Comparison of ENCODE assay signal across 19 mouse cellular contexts in genomic region chr12:70686337-70686736, GRCm38 (mm10).
DNase-seq lines count a peak whose midpoint lies in the region; ATAC-seq and TF ChIP-seq lines count a peak whose summit lies in the region.
"Had no signal": no experiment of that assay in that cellular context is flagged by ENCODE, and none has a peak within 500 bp of the region (broad histone marks: within the 10 kb centered on the region; RNA-seq: fewer than 3 reads in every experiment).

No protein-coding gene starts in this region.

- no peak for ATAC-seq in limb, embryonic 13.5 days (ENCODE audit: low FRiP score, low read depth)
- no peak for ATAC-seq in stomach, postnatal 0 days (ENCODE audit: low FRiP score, low TSS enrichment)
- ATAC-seq: forebrain, embryonic 15.5 days; midbrain, embryonic 13.5 days had no signal

- no peak overlapping the region for H3K4me3 ChIP-seq in limb, embryonic 13.5 days
- no peak overlapping the region for H3K4me3 ChIP-seq in stomach, postnatal 0 days (ENCODE audit: low read depth, low read length)
- H3K4me3 ChIP-seq: embryonic facial prominence, embryonic 12.5 days; forebrain, embryonic 15.5 days; heart, embryonic 10.5 days; hindbrain, embryonic 12.5 days; limb, embryonic 12.5 days; liver, embryonic 13.5 days; midbrain, embryonic 13.5 days; neural tube, embryonic 13.5 days had no signal

- H3K27me3 ChIP-seq in limb, embryonic 13.5 days, result no peaks in the 10 kb centered on the region
- H3K27me3 ChIP-seq in stomach, postnatal 0 days (ENCODE audit: control insufficient read depth, insufficient read depth, low read length), result no peaks in the 10 kb centered on the region
- H3K27me3 ChIP-seq: embryonic facial prominence, embryonic 12.5 days; forebrain, embryonic 15.5 days; hindbrain, embryonic 12.5 days; limb, embryonic 12.5 days; liver, embryonic 13.5 days; midbrain, embryonic 13.5 days; neural tube, embryonic 13.5 days had no signal

- H3K9ac ChIP-seq in limb, embryonic 13.5 days, result no peak overlapping the region
- no peak overlapping the region for H3K9ac ChIP-seq in stomach, postnatal 0 days (ENCODE audit: low read length)
- H3K9ac ChIP-seq: embryonic facial prominence, embryonic 12.5 days; forebrain, embryonic 15.5 days; hindbrain, embryonic 12.5 days; limb, embryonic 12.5 days; liver, embryonic 13.5 days; midbrain, embryonic 13.5 days; neural tube, embryonic 13.5 days had no signal

- peak; percentile 12 for DNase-seq in layer of hippocampus, adult 9-11 months
- DNase-seq in layer of hippocampus, adult 8-10 months (ENCODE audit: low spot score in 2 of 2), result no peak
- DNase-seq in lung, postnatal 14 days, result peak; percentile 33
- no peak for DNase-seq in stomach, postnatal 0 days (ENCODE audit: low spot score)
- DNase-seq in neural tube, embryonic 10.5 days (ENCODE audit: extremely low spot score, low spot score), result no peak
- no peak for DNase-seq in right cerebral cortex, postnatal 4 days
- DNase-seq: B cell, adult 2 months; kidney, adult 18-20 months; liver, embryonic 13.5 days; right cerebral cortex, postnatal 14 days; thymus, postnatal 36 days had no signal

- 95% methylated on average over 10 of the region's 10 CpGs for WGBS in limb, embryonic 13.5 days
- WGBS in stomach, postnatal 0 days, result 84% methylated on average over 10 of the region's 10 CpGs

- no peak for TF ChIP-seq CTCF in stomach, postnatal 0 days (IDR thresholded peaks at IDR 0.05; ENCODE audit: low read depth)

- no peak for TF ChIP-seq EP300 in stomach, postnatal 0 days (optimal IDR thresholded peaks at IDR 0.05)

- 0 out of 2 replicates have a peak overlapping the region, but pooled peaks have one; percentile 3 for H3K27ac ChIP-seq in limb, embryonic 13.5 days
- H3K27ac ChIP-seq in stomach, postnatal 0 days (replicated peaks), result peak overlapping the region; percentile 58
- H3K27ac ChIP-seq: embryonic facial prominence, embryonic 12.5 days; forebrain, embryonic 15.5 days; hindbrain, embryonic 12.5 days; limb, embryonic 12.5 days; liver, embryonic 13.5 days; midbrain, embryonic 13.5 days; neural tube, embryonic 13.5 days had no signal

- no peaks in the 10 kb centered on the region for H3K36me3 ChIP-seq in limb, embryonic 13.5 days
- no peaks in the 10 kb centered on the region for H3K36me3 ChIP-seq in stomach, postnatal 0 days (ENCODE audit: control insufficient read depth, insufficient read depth, low read length)
- H3K36me3 ChIP-seq: embryonic facial prominence, embryonic 12.5 days; forebrain, embryonic 15.5 days; heart, embryonic 10.5 days; hindbrain, embryonic 12.5 days; limb, embryonic 12.5 days; liver, embryonic 13.5 days; midbrain, embryonic 13.5 days; neural tube, embryonic 13.5 days had no signal

- H3K4me1 ChIP-seq in limb, embryonic 13.5 days, result peaks cover 36% of the 10 kb centered on the region
- peaks cover 3% of the 10 kb centered on the region; the same call in 1 of the 2 replicates for H3K4me1 ChIP-seq in stomach, postnatal 0 days (replicated peaks; ENCODE audit: control insufficient read depth, insufficient read depth)
- H3K4me1 ChIP-seq: forebrain, embryonic 15.5 days; liver, embryonic 13.5 days had no signal

- H3K4me2 ChIP-seq in limb, embryonic 13.5 days (replicated peaks), result no peak overlapping the region
- no peak overlapping the region for H3K4me2 ChIP-seq in stomach, postnatal 0 days (replicated peaks; ENCODE audit: low read depth)
- H3K4me2 ChIP-seq: embryonic facial prominence, embryonic 12.5 days; forebrain, embryonic 15.5 days; hindbrain, embryonic 12.5 days; limb, embryonic 12.5 days; liver, embryonic 13.5 days; midbrain, embryonic 13.5 days; neural tube, embryonic 13.5 days had no signal

- no peaks in the 10 kb centered on the region for H3K9me3 ChIP-seq in limb, embryonic 13.5 days
- no peaks in the 10 kb centered on the region for H3K9me3 ChIP-seq in stomach, postnatal 0 days (ENCODE audit: control insufficient read depth, low read length)
- H3K9me3 ChIP-seq: embryonic facial prominence, embryonic 12.5 days; forebrain, embryonic 15.5 days; heart, embryonic 10.5 days; hindbrain, embryonic 12.5 days; limb, embryonic 12.5 days; liver, embryonic 13.5 days; midbrain, embryonic 13.5 days; neural tube, embryonic 13.5 days had no signal

Comparison
In these comparisons a context has a peak if more than half of its experiments do, and no peak if none do; other contexts are left out.
1. DNase-seq: peak in layer of hippocampus, adult 9-11 months (single experiment) and lung, postnatal 14 days (single experiment); none in layer of hippocampus, adult 8-10 months (0 of 2), stomach, postnatal 0 days (single experiment), neural tube, embryonic 10.5 days (single experiment) and right cerebral cortex, postnatal 4 days (single experiment).